In the genomic region with DNA sequence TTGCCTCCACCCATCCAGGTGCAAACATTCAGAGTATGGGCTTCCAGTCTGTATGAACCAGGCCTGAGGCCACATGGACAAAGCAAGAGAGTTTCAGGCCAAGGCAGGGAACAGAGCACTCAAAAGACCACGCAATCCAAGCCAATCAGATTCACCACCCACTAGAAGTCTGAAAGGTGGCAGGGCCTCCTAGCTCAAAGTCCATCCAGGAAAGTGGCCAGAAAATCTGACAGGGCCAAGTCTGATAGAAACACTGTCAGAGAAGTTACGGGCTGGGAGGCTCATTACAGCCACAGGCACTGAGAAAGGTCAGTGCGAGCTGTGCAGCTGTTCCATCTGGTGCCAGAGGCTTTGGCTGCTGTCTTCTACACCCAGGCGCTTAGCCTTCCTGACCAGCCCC, we compare ENCODE assay signal across 8 mouse cellular contexts. TPM values are rescaled to one million over a fixed set of nuclear protein-coding genes. Genes with fewer than 3 reads are reported as not detected.
DNase-seq lines count a peak whose midpoint lies in the region; ATAC-seq and TF ChIP-seq lines count a peak whose summit lies in the region.

No protein-coding gene starts in this region.

- DNase-seq in G1E (ENCODE audit: low spot score): no peak
- DNase-seq in hindbrain, postnatal 0 days (ENCODE audit: low spot score): no peak
- no peak for DNase-seq in liver, embryonic 11.5 days (ENCODE audit: low spot score)
- peak; percentile 50 for DNase-seq in retina, embryonic 14.5 days (ENCODE audit: low spot score)

- peaks cover 28% of the 10 kb centered on the region for H3K4me1 ChIP-seq in erythroblast, embryonic 14.5 days (ENCODE audit: control insufficient read depth)
- H3K4me1 ChIP-seq in G1E (ENCODE audit: insufficient read depth, low read depth, low read length): peaks cover 25% of the 10 kb centered on the region
- peaks cover 14% of the 10 kb centered on the region for H3K4me1 ChIP-seq in forebrain, embryonic 16.5 days (replicated peaks; ENCODE audit: control insufficient read depth, insufficient read depth, low read length)
- H3K4me1 ChIP-seq in hindbrain, postnatal 0 days (ENCODE audit: insufficient read depth, low read length): no peaks in the 10 kb centered on the region
- H3K4me1 ChIP-seq in liver, embryonic 11.5 days (replicated peaks; ENCODE audit: control insufficient read depth, insufficient read depth, low read length): peaks cover 10% of the 10 kb centered on the region; the same call in 1 of the 2 replicates

- peak overlapping the region; percentile 100 for H3K27ac ChIP-seq in forebrain, embryonic 16.5 days (ENCODE audit: low read length)
- peak overlapping the region; percentile 100 for H3K27ac ChIP-seq in hindbrain, postnatal 0 days
- H3K27ac ChIP-seq in liver, embryonic 11.5 days (ENCODE audit: low read depth, low read length): peak overlapping the region; percentile 96

- H3K4me2 ChIP-seq in forebrain, embryonic 16.5 days (ENCODE audit: low read length): peak overlapping the region; percentile 72
- H3K4me2 ChIP-seq in hindbrain, postnatal 0 days (ENCODE audit: low read depth, low read length): peak overlapping the region; percentile 60
- H3K4me2 ChIP-seq in liver, embryonic 11.5 days: peak overlapping the region; percentile 93

- H3K4me3 ChIP-seq in erythroblast, embryonic 14.5 days (replicated peaks): peak overlapping the region; percentile 93
- H3K4me3 ChIP-seq in G1E (ENCODE audit: low read depth, low read length): peak overlapping the region; percentile 91; the same call in 1 of the 2 replicates
- peak overlapping the region; percentile 87 for H3K4me3 ChIP-seq in forebrain, embryonic 16.5 days (replicated peaks; ENCODE audit: low read length)
- peak overlapping the region; percentile 93 for H3K4me3 ChIP-seq in hindbrain, postnatal 0 days (ENCODE audit: low read length)
- peak overlapping the region; percentile 97 for H3K4me3 ChIP-seq in liver, embryonic 11.5 days (ENCODE audit: low read depth, low read length)

- no peaks in the 10 kb centered on the region for H3K9me3 ChIP-seq in erythroblast, embryonic 14.5 days (ENCODE audit: control insufficient read depth, low read length)
- H3K9me3 ChIP-seq in G1E (replicated peaks): no peaks in the 10 kb centered on the region
- H3K9me3 ChIP-seq in forebrain, embryonic 16.5 days (ENCODE audit: control insufficient read depth, low read length): no peaks in the 10 kb centered on the region
- no peaks in the 10 kb centered on the region for H3K9me3 ChIP-seq in hindbrain, postnatal 0 days (ENCODE audit: low read length)
- no peaks in the 10 kb centered on the region for H3K9me3 ChIP-seq in liver, embryonic 11.5 days (ENCODE audit: control insufficient read depth, low read length)

- TF ChIP-seq CTCF in G1E (IDR thresholded peaks at IDR 0.05; ENCODE audit: low read depth, low read length): no peak
- no peak; the same call in 1 of the 2 replicates for TF ChIP-seq CTCF in hindbrain, postnatal 0 days (IDR thresholded peaks at IDR 0.05; ENCODE audit: low read depth)

- peak overlapping the region; percentile 88 for H3K9ac ChIP-seq in forebrain, embryonic 16.5 days (replicated peaks; ENCODE audit: low read depth, low read length)
- peak overlapping the region; percentile 95 for H3K9ac ChIP-seq in hindbrain, postnatal 0 days (replicated peaks; ENCODE audit: low read length)
- peak overlapping the region; percentile 99 for H3K9ac ChIP-seq in liver, embryonic 11.5 days (ENCODE audit: low read depth, low read length)

- no peaks in the 10 kb centered on the region for H3K36me3 ChIP-seq in erythroblast, embryonic 14.5 days (ENCODE audit: control insufficient read depth)
- peaks cover 4% of the 10 kb centered on the region for H3K36me3 ChIP-seq in G1E (replicated peaks)
- no peaks in the 10 kb centered on the region for H3K36me3 ChIP-seq in forebrain, embryonic 16.5 days (ENCODE audit: control insufficient read depth, insufficient read depth)
- no peaks in the 10 kb centered on the region for H3K36me3 ChIP-seq in hindbrain, postnatal 0 days (ENCODE audit: insufficient read depth, low read length)
- no peaks in the 10 kb centered on the region for H3K36me3 ChIP-seq in liver, embryonic 11.5 days (ENCODE audit: control insufficient read depth, insufficient read depth, low read length)

- no peaks in the 10 kb centered on the region for H3K27me3 ChIP-seq in erythroblast, embryonic 14.5 days (ENCODE audit: control insufficient read depth)
- H3K27me3 ChIP-seq in G1E (ENCODE audit: insufficient read depth, low read length): no peaks in the 10 kb centered on the region
- no peaks in the 10 kb centered on the region for H3K27me3 ChIP-seq in forebrain, embryonic 16.5 days (replicated peaks; ENCODE audit: control insufficient read depth, insufficient read depth, low read length)
- H3K27me3 ChIP-seq in hindbrain, postnatal 0 days (ENCODE audit: insufficient read depth, low read length): no peaks in the 10 kb centered on the region
- H3K27me3 ChIP-seq in liver, embryonic 11.5 days (replicated peaks; ENCODE audit: control insufficient read depth, insufficient read depth, low read length): no peaks in the 10 kb centered on the region

- WGBS in forebrain, embryonic 16.5 days: 17% methylated on average over 4 of the region's 4 CpGs
- 6% methylated on average over 4 of the region's 4 CpGs for WGBS in hindbrain, postnatal 0 days
- WGBS in liver, embryonic 11.5 days: 62% methylated on average over 4 of the region's 4 CpGs

- no peak for ATAC-seq in erythroblast, adult 5-6 weeks (replicated peaks; ENCODE audit: low FRiP score, poor library complexity, severe bottlenecking)
- ATAC-seq in G1E (ENCODE audit: extremely low read depth, insufficient number of reproducible peaks, low FRiP score, poor library complexity, severe bottlenecking): no peak
- ATAC-seq in forebrain, embryonic 16.5 days: no peak; the same call in 1 of the 2 replicates
- ATAC-seq in hindbrain, postnatal 0 days: peak; percentile 6
- no peak; the same call in 1 of the 2 replicates for ATAC-seq in liver, embryonic 11.5 days (replicated peaks; ENCODE audit: low FRiP score)
- no peak for ATAC-seq in erythroid progenitor cell, adult 5-6 weeks (replicated peaks; ENCODE audit: low FRiP score, poor library complexity, severe bottlenecking)

RNA-seq across cellular contexts. Expression of a gene that starts 1.2 kb away (rescaled TPM):
- polyA plus RNA-seq in erythroblast, embryonic 14.5 days (2012): 0.05 and 0.07 TPM in 2 replicates
- total RNA-seq in erythroblast, adult 5-6 weeks (2015; ENCODE audit: low replicate concordance): 12.9 and 24.7 TPM in 2 replicates
- total RNA-seq in erythroblast, adult 5-6 weeks (2017; ENCODE audit: low replicate concordance): 4.2 and 5.4 TPM in 2 replicates
- total RNA-seq in G1E (2014; fragmentation: Nextera tagmentation) (145 and 161 TPM in 2 replicates), G1E (2017) (25.8 and 29.2 TPM in 2 replicates)
- 31.4 and 34.8 TPM in 2 replicates for polyA plus RNA-seq in G1E (2012)
- polyA plus RNA-seq in forebrain, embryonic 16.5 days (2015; fragmentation: Nextera tagmentation; extraction: Ambion mirVana): 17.2 and 18.6 TPM in 2 replicates
- 33.4 and 35.2 TPM in 2 replicates for total RNA-seq in hindbrain, postnatal 0 days (2014; rRNA removed)
- 11.9 and 12.5 TPM in 2 replicates for polyA plus RNA-seq in hindbrain, postnatal 0 days (2015; fragmentation: Nextera tagmentation; extraction: Ambion mirVana)
- 12.0 and 12.5 TPM in 2 replicates for polyA plus RNA-seq in liver, embryonic 11.5 days (2014; fragmentation: Nextera tagmentation; extraction: Ambion mirVana)
- 13.8 and 17.3 TPM in 2 replicates for total RNA-seq in erythroid progenitor cell, adult 5-6 weeks (2015; ENCODE audit: low replicate concordance)
- total RNA-seq in erythroid progenitor cell, adult 5-6 weeks (2017; ENCODE audit: low replicate concordance): 4.5 and 5.4 TPM in 2 replicates

RNA-seq across cellular contexts. Expression of a gene that starts 38.8 kb away (rescaled TPM):
- 0.08 and 0.13 TPM in 2 replicates for polyA plus RNA-seq in erythroblast, embryonic 14.5 days (2012)
- 1.7 and 6.5 TPM in 2 replicates for total RNA-seq in erythroblast, adult 5-6 weeks (2015; ENCODE audit: low replicate concordance)
- 8.9 and 10.8 TPM in 2 replicates for total RNA-seq in erythroblast, adult 5-6 weeks (2017; ENCODE audit: low replicate concordance)
- total RNA-seq in G1E (2014; fragmentation: Nextera tagmentation): 157 and 164 TPM in 2 replicates
- 86.8 and 124 TPM in 2 replicates for total RNA-seq in G1E (2017)
- 24.6 and 31.0 TPM in 2 replicates for polyA plus RNA-seq in G1E (2012)
- 27.4 and 33.3 TPM in 2 replicates for polyA plus RNA-seq in forebrain, embryonic 16.5 days (2015; fragmentation: Nextera tagmentation; extraction: Ambion mirVana)
- total RNA-seq in hindbrain, postnatal 0 days (2014; rRNA removed): 13.7 and 16.8 TPM in 2 replicates
- 41.9 and 44.8 TPM in 2 replicates for polyA plus RNA-seq in hindbrain, postnatal 0 days (2015; fragmentation: Nextera tagmentation; extraction: Ambion mirVana)
- 17.9 and 19.1 TPM in 2 replicates for polyA plus RNA-seq in liver, embryonic 11.5 days (2014; fragmentation: Nextera tagmentation; extraction: Ambion mirVana)
- total RNA-seq in erythroid progenitor cell, adult 5-6 weeks (2015; ENCODE audit: low replicate concordance): 25.9 and 51.1 TPM in 2 replicates
- 58.1 and 61.0 TPM in 2 replicates for total RNA-seq in erythroid progenitor cell, adult 5-6 weeks (2017; ENCODE audit: low replicate concordance)

Comparison
In these comparisons a context has a peak if more than half of its experiments do, and no peak if none do; other contexts are left out.
1. RNA of a gene that starts 1.2 kb away (polyA plus RNA-seq): 31.4 to 34.8 TPM in G1E, 17.2 to 18.6 TPM in forebrain, embryonic 16.5 days, 12.0 to 12.5 TPM in liver, embryonic 11.5 days and 11.9 to 12.5 TPM in hindbrain, postnatal 0 days; 0.05 to 0.07 TPM in erythroblast, embryonic 14.5 days; every median in the first group is over 10 times any median in the second.
2. RNA of a gene that starts 38.8 kb away (polyA plus RNA-seq): 41.9 to 44.8 TPM in hindbrain, postnatal 0 days, 27.4 to 33.3 TPM in forebrain, embryonic 16.5 days, 24.6 to 31.0 TPM in G1E and 17.9 to 19.1 TPM in liver, embryonic 11.5 days; 0.08 to 0.13 TPM in erythroblast, embryonic 14.5 days; every median in the first group is over 10 times any median in the second.
3. Peak in every context shown above with its lines, with median percentiles within 50 percentile points of each other: H3K4me3 ChIP-seq, H3K27ac ChIP-seq, H3K4me2 ChIP-seq and H3K9ac ChIP-seq.